Mouse (Mus musculus): Measurements from ENCODE around the gene Spsb1. TPM values are rescaled to one million over a fixed set of nuclear protein-coding genes. Genes with fewer than 3 reads are reported as not detected.

Gene Spsb1
- polyA plus RNA-seq, 1 experiment from 2014 or later = 24.6 TPM

DNA sequence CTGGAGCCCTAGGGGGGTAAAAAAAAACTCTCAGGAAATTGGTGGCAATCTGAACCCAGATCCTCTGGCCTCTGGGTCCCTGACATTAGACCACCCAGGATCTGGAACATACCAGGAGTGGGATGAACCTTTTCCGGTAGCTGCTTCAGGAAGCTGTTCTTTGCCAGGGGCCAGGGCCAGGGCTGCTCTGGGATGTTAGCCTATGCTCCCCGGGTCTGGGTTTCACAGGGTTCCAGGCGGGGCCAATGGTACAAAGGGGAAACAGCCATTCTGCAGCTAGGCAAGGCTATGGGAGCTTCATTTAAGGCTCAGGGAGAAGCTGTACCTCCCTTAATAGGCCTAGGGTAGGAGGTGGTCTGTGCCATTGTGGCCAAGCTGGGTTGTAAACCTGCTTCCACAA lies 9.9 kb upstream of the Spsb1 start:
- Histone ChIP-seq H3K27me3 (no peaks in the 10 kb centered on the region), H3K4me1 (peaks cover 36% of the 10 kb centered on the region), H3K4me3 (no peak overlapping the region), H3K9me3 (no peaks in the 10 kb centered on the region), H3K27ac (peak overlapping the region; percentile 59), H3K4me2 (no peak overlapping the region), H3K36me3 (no peaks in the 10 kb centered on the region), H3K9ac (no peak overlapping the region)
- WGBS = 32% methylated on average over 3 of the region's 3 CpGs
- ATAC-seq (ENCODE audit: insufficient number of reproducible peaks, low FRiP score, low TSS enrichment, low read depth) = no peak

DNA sequence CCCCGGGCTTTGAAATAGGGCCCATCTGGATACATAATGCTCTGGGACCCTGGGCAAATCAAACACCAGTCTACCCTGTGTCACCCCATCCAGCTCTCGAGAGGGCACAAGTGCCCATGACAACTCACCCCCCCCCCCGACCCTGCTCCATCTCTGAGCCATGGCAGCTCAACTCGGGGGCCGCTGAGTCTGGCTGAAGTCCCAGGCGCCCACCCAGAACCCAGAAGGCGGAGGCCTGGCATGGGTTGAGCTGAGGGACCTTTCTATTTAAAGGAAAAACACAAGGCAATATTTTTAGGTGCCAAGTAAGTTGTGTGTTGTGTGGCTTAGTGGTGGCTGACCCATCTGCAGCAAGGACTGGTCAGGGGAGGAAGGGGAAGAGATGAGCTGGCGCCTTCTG lies 9.4 kb upstream of the Spsb1 start:
- no peak overlapping the region for H3K27ac ChIP-seq
- no peaks in the 10 kb centered on the region for H3K27me3 ChIP-seq
- 57% methylated on average over 8 of the region's 8 CpGs for WGBS
- peaks cover 36% of the 10 kb centered on the region for H3K4me1 ChIP-seq
- no peaks in the 10 kb centered on the region for H3K9me3 ChIP-seq
- H3K4me3 ChIP-seq = no peak overlapping the region
- peak; percentile 4; the same call in 1 of the 2 replicates for ATAC-seq (ENCODE audit: insufficient number of reproducible peaks, low FRiP score, low TSS enrichment, low read depth)
- H3K4me2 ChIP-seq = no peak overlapping the region
- H3K36me3 ChIP-seq = no peaks in the 10 kb centered on the region
- H3K9ac ChIP-seq = no peak overlapping the region

DNA sequence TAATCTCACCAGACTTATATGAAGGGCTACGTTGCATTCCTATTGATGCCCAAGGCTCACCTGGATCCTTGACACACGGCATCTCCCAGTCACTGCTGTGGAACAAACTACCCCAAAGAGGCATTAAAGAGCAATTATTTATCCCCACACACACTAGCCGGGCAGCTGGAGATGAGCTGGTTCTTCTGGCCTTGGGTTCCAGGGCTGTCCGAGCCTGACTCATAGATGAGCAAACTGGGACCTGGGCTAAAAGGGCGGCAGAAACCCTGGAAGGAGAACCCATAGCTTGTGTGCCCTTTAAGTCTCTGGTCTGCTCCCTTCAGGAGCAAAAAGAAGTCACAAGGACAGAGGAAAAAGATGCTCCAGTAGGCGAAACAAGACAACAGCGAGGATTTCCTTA lies 5.5 kb upstream of the Spsb1 start:
- H3K27ac ChIP-seq = no peak overlapping the region
- no peaks in the 10 kb centered on the region for H3K36me3 ChIP-seq
- no peak for ATAC-seq (ENCODE audit: insufficient number of reproducible peaks, low FRiP score, low TSS enrichment, low read depth)
- H3K9ac ChIP-seq = no peak overlapping the region
- H3K4me1 ChIP-seq = peaks cover 25% of the 10 kb centered on the region
- no peaks in the 10 kb centered on the region for H3K9me3 ChIP-seq
- WGBS = 85% methylated on average over 7 of the region's 7 CpGs
- H3K27me3 ChIP-seq = peaks cover 7% of the 10 kb centered on the region; the same call in 1 of the 2 replicates
- no peak overlapping the region for H3K4me3 ChIP-seq
- no peak overlapping the region for H3K4me2 ChIP-seq

DNA sequence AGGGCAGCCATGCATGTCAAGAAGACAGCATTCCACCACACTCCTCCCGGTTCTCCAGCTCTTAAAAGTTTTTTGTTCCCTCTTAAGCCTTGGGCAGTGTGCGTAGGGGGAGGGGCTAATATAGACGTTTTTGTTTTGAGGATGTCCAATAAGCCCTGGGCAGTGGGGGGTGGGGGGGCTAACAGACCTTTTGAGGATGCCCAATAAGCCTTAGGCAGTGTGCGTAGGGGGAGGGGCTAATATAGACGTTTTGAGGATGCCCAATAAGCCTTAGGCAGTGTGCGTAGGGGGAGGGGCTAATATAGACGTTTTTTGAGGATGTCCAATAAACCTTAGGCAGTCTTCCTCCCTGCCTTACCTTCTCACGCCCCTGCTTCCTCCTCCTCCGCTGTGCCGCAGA lies 5.0 kb upstream of the Spsb1 start:
- Histone ChIP-seq H3K27me3 (peaks cover 7% of the 10 kb centered on the region; the same call in 1 of the 2 replicates), H3K36me3 (no peaks in the 10 kb centered on the region), H3K4me2 (no peak overlapping the region), H3K9me3 (no peaks in the 10 kb centered on the region), H3K27ac (no peak overlapping the region), H3K9ac (no peak overlapping the region), H3K4me3 (no peak overlapping the region), H3K4me1 (peaks cover 23% of the 10 kb centered on the region)
- WGBS = 55% methylated on average over 10 of the region's 10 CpGs
- no peak for ATAC-seq (ENCODE audit: insufficient number of reproducible peaks, low FRiP score, low TSS enrichment, low read depth)

DNA sequence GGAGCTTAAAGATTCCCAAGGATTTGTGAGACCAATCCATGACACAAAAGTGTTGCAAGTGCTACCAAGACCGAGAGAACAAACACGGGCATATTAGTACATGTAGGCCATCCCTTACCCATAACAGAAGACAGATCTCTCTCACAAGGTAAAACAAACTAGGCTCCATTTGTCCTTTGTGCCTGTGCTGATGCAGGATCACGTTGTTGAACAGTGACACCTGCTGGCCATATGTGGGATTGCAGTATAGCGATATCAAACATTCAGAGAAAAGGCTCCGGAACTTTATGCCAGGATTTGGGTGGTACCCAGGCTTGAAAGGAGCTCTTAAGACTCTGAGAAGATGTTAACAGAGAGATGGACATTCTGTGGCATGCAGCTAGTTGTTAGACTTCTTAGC lies 3.7 kb upstream of the Spsb1 start:
- H3K4me3 ChIP-seq = no peak overlapping the region
- H3K27me3 ChIP-seq = peaks cover 7% of the 10 kb centered on the region; the same call in 1 of the 2 replicates
- ATAC-seq (ENCODE audit: insufficient number of reproducible peaks, low FRiP score, low TSS enrichment, low read depth) = no peak
- H3K27ac ChIP-seq = no peak overlapping the region
- WGBS = 3% methylated on average over 5 of the region's 5 CpGs
- no peaks in the 10 kb centered on the region for H3K36me3 ChIP-seq
- no peak overlapping the region for H3K9ac ChIP-seq
- no peaks in the 10 kb centered on the region for H3K9me3 ChIP-seq
- H3K4me2 ChIP-seq = no peak overlapping the region
- H3K4me1 ChIP-seq = peaks cover 20% of the 10 kb centered on the region

DNA sequence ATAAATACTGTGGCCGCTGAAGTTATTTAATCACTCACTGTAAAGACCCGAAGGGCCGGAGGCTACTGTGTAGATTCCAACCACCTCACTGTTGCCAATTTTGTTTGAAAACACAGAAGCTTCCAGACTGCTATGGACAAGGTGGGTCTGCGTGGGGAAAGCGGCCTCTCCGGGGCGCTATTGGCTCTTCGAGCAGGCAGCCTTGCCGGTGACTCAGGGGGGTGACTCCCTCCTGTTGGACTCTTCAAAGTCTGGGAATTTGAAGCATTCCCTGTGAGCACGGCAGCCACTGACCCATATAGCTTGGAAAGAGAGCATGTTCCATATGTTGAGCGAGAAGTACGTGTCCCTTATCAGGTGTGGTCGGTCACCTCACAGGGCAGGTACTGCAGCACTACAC lies 1.2 kb upstream of the Spsb1 start:
- no peak overlapping the region; the same call in 1 of the 2 replicates for H3K9ac ChIP-seq
- H3K27me3 ChIP-seq = peaks cover 7% of the 10 kb centered on the region; the same call in 1 of the 2 replicates
- H3K36me3 ChIP-seq = no peaks in the 10 kb centered on the region
- H3K4me2 ChIP-seq = no peak overlapping the region
- WGBS = 36% methylated on average over 13 of the region's 13 CpGs
- H3K27ac ChIP-seq = no peak overlapping the region; the same call in 1 of the 2 replicates
- no peaks in the 10 kb centered on the region for H3K9me3 ChIP-seq
- no peak overlapping the region for H3K4me3 ChIP-seq
- no peak for ATAC-seq (ENCODE audit: insufficient number of reproducible peaks, low FRiP score, low TSS enrichment, low read depth)
- peaks cover 38% of the 10 kb centered on the region for H3K4me1 ChIP-seq

DNA sequence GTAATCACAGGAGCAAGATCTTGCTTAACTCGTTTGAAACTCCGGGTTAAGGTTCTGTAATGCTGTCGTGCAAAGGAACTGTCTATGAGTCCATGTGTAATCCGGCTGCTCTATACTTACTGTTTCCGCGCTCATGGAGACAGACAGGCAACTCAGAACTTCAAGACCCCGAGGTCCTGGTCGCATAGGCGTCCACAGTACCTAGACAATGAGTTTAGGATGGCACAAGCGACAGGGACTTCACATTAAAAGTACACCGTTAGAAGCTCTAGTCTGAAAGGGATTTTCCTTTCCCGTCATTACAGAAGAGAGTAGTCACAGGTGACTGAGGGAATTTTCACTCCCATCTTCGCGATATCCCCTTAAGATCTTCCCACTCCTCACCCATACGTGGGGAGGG lies 788 bp upstream of the Spsb1 start:
- peak overlapping the region; percentile 60 for H3K27ac ChIP-seq
- H3K4me1 ChIP-seq = peaks cover 40% of the 10 kb centered on the region
- WGBS = 9% methylated on average over 15 of the region's 15 CpGs
- peak overlapping the region; percentile 73 for H3K4me3 ChIP-seq
- H3K36me3 ChIP-seq = no peaks in the 10 kb centered on the region
- no peaks in the 10 kb centered on the region for H3K9me3 ChIP-seq
- no peak for ATAC-seq (ENCODE audit: insufficient number of reproducible peaks, low FRiP score, low TSS enrichment, low read depth)
- peak overlapping the region; percentile 88 for H3K4me2 ChIP-seq
- H3K27me3 ChIP-seq = peaks cover 7% of the 10 kb centered on the region; the same call in 1 of the 2 replicates
- no peak overlapping the region; the same call in 1 of the 2 replicates for H3K9ac ChIP-seq

DNA sequence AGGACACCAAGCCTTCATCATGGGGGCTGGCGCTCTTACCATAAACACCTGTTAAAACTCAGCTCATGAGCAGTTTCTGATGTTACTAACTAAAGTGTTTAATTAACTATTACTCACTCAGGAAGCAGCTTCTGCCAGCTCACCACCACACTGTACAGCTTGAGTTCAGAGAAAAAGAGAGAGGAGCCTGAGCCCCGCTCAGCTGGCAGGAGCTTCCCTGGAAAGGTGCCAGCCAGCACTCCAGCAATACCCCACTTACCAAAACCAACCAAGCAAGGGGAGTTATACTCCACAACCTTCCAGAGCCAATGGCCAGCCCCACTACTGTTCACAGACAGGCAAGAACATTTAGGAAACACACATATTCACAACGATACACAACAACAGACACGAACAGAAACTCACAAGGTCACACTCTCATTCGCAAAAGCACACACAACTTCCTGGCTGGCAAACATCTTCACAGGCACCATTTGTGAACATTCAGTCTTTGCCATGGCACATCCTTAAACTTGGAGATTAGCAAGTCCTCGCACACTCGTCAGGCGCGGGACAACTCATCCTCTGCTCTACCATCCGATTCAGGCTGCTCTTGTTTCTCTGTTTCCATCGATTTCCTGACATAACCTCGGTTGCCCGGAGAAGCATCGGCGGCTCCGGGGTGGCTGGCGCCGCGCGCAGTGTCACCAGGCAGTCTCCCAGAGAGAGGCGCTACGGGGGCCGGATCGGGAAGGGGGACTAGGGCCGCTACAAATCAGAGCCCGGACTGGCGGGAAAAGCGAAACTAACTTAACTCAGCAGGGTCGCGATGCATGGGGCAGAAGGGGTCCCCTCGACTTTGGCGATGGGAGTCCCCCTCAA lies 992 bp downstream of the Spsb1 start:
- Histone ChIP-seq H3K27me3 (peaks cover 7% of the 10 kb centered on the region; the same call in 1 of the 2 replicates), H3K4me1 (peaks cover 57% of the 10 kb centered on the region), H3K9me3 (no peaks in the 10 kb centered on the region), H3K9ac (peak overlapping the region; percentile 79), H3K36me3 (no peaks in the 10 kb centered on the region), H3K27ac (peak overlapping the region; percentile 86), H3K4me3 (peak overlapping the region; percentile 73), H3K4me2 (peak overlapping the region; percentile 88)
- ATAC-seq (ENCODE audit: insufficient number of reproducible peaks, low FRiP score, low TSS enrichment, low read depth) = no peak
- WGBS = 3% methylated on average over 32 of the region's 32 CpGs

DNA sequence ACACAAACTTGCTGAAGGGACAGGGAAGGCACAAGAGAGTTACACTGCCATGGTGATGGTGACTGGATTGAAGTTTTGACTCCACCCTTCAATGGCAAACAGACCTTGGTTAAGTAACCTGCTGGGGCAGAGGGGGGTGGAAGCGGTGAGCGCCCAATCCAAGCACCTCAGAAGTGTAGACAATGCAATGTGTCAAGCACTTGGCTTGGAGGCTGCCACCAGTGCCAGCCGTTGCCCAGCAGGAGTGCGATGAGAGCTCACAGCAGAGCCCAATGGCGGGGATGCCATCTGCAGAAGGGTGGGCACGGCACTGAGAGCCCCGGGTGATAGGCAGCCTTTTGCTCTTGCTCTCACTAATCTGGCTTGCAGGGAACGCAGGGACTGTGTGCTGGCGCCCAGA lies 2.6 kb downstream of the Spsb1 start:
- H3K4me3 ChIP-seq = no peak overlapping the region
- no peak overlapping the region for H3K9ac ChIP-seq
- no peaks in the 10 kb centered on the region for H3K36me3 ChIP-seq
- H3K4me2 ChIP-seq = no peak overlapping the region
- 92% methylated on average over 9 of the region's 9 CpGs for WGBS
- H3K27me3 ChIP-seq = peaks cover 7% of the 10 kb centered on the region; the same call in 1 of the 2 replicates
- no peaks in the 10 kb centered on the region for H3K9me3 ChIP-seq
- H3K27ac ChIP-seq = no peak overlapping the region
- no peak for ATAC-seq (ENCODE audit: insufficient number of reproducible peaks, low FRiP score, low TSS enrichment, low read depth)
- H3K4me1 ChIP-seq = peaks cover 71% of the 10 kb centered on the region

DNA sequence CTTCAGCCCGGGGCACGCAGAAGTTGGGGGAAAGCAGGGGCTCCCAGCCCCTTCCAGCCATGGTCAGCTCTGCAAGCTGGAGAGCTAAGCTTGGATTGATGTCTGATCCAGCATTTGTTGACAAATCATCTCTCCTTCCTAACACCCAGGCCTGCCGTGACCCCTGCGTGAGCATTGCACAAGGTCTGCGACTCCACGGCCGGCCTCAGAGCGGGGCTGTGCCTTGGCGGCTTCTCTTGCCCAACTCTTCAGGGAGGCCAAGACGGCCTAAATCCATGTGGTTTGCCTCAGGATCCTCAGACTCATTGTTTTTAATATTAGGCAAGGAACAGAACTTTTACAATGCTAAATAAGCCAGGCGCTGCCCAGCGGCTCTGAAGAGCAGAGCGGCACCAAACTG lies 3.6 kb downstream of the Spsb1 start:
- H3K4me1 ChIP-seq = peaks cover 80% of the 10 kb centered on the region
- no peak overlapping the region for H3K4me3 ChIP-seq
- no peaks in the 10 kb centered on the region for H3K9me3 ChIP-seq
- WGBS = 79% methylated on average over 13 of the region's 13 CpGs
- H3K36me3 ChIP-seq = no peaks in the 10 kb centered on the region
- no peak overlapping the region for H3K27ac ChIP-seq
- no peak overlapping the region for H3K9ac ChIP-seq
- no peak overlapping the region for H3K4me2 ChIP-seq
- peaks cover 5% of the 10 kb centered on the region; the same call in 1 of the 2 replicates for H3K27me3 ChIP-seq
- no peak for ATAC-seq (ENCODE audit: insufficient number of reproducible peaks, low FRiP score, low TSS enrichment, low read depth)

DNA sequence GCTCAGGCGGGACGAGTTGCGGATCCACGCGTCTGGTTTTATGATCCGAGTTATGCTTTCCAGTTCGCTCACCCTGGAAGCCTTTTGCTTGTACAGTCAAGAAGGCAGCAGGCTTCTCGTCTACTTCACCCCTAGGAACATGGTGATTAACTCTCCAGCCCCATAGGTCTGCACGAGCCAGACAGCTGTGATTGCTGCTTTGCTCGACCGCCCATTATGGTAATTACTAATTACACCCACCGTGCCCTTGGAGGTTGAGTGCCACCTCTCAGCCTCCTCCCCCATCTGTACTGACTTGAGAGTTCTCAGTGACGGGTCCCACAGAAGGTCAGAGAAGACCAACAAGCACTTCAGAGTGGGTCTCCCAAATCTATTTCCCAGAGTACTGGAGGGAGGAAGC lies 5.2 kb downstream of the Spsb1 start:
- H3K36me3 ChIP-seq = no peaks in the 10 kb centered on the region
- no peak overlapping the region for H3K4me2 ChIP-seq
- H3K9ac ChIP-seq = no peak overlapping the region
- no peak for ATAC-seq (ENCODE audit: insufficient number of reproducible peaks, low FRiP score, low TSS enrichment, low read depth)
- peaks cover 83% of the 10 kb centered on the region for H3K4me1 ChIP-seq
- WGBS = 51% methylated on average over 13 of the region's 13 CpGs
- H3K27me3 ChIP-seq = no peaks in the 10 kb centered on the region; the same call in 1 of the 2 replicates
- H3K27ac ChIP-seq = no peak overlapping the region
- no peaks in the 10 kb centered on the region for H3K9me3 ChIP-seq
- no peak overlapping the region for H3K4me3 ChIP-seq

DNA sequence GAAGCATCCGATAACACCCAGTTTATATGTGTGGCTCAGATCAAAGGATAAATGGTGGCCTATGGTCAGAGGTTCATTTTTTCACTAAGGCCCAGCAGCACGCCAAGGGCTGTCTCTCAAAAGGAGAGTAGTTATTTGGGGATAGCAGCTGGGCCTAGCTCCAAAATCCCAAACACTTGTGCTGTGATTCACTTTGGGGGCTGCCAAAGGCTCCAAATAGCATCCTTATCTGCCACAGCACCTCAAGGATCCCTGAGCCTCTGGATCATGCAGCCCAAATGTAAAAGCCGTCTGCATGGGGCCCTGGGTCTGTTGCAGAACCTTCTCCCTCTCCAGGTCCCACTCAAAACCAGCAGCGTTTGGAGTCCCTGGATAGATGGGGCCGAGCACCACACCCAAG lies 6.7 kb downstream of the Spsb1 start:
- no peak for ATAC-seq (ENCODE audit: insufficient number of reproducible peaks, low FRiP score, low TSS enrichment, low read depth)
- Histone ChIP-seq H3K36me3 (no peaks in the 10 kb centered on the region), H3K4me2 (no peak overlapping the region), H3K27me3 (no peaks in the 10 kb centered on the region; the same call in 1 of the 2 replicates), H3K4me1 (peaks cover 89% of the 10 kb centered on the region), H3K4me3 (no peak overlapping the region), H3K27ac (no peak overlapping the region), H3K9me3 (no peaks in the 10 kb centered on the region), H3K9ac (no peak overlapping the region)
- WGBS = 70% methylated on average over 5 of the region's 5 CpGs
